Mouse (Mus musculus) cerebellum, adult 2 months (tissue): ENCODE data around the gene Tldc1.

Experiments
- CTCF ChIP-seq: fragments of 200-500 bp; IDR thresholded peaks from 2 replicates; pipeline ENCODE4 v1.5.1; 2011; ENCODE audit warnings: low read depth, mild to moderate bottlenecking, control low read depth, low read length, moderate library complexity, borderline replicate concordance; ENCODE audit not compliant: insufficient read depth
- POLR2A ChIP-seq: fragments of 200-500 bp; IDR thresholded peaks from 2 replicates; pipeline ENCODE4 v1.6.1; 2011; ENCODE audit warnings: low read length, control low read depth, borderline replicate concordance; ENCODE audit not compliant: insufficient read depth

DNA sequence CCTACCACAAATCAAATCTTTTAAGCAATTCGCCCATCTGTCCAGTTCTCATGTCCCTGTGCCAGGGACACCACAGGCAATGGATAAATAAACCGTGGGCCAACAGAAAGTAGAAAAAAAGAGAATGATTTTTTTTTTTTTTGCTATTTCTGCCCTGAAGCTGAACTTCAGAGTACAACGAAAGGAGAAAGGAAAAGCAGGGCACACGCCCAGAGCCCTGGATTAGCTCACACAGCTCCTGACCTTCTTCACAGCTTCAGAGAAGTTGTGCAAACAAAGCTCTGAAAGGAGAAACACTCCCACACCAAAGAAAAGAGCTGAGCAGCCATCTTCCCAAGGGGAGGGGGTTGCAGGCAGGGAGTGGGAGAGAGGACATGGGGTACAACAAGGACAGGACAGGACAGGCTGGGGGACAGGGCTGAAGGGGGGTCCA, 49.5 kb upstream of the Tldc1 start:
- TF ChIP-seq CTCF (no peak), POLR2A (no peak)
